Mouse (Mus musculus) cortical plate, adult 2 months (tissue): ENCODE results near the gene Sgms1.

ENCODE experiments used
- CTCF ChIP-seq: fragments of 200-500 bp; IDR thresholded peaks from 2 replicates; pipeline ENCODE4 v1.5.1; 2011; ENCODE audit warnings: mild to moderate bottlenecking, control low read depth, low read length; ENCODE audit not compliant: insufficient read depth; ENCODE audit errors: extremely low read depth
- POLR2A ChIP-seq: fragments of 200-500 bp; IDR thresholded peaks from 2 replicates; pipeline ENCODE4 v1.6.1; 2011; ENCODE audit warnings: mild to moderate bottlenecking, low read length, control low read depth; ENCODE audit not compliant: insufficient read depth; ENCODE audit errors: extremely low read depth

DNA sequence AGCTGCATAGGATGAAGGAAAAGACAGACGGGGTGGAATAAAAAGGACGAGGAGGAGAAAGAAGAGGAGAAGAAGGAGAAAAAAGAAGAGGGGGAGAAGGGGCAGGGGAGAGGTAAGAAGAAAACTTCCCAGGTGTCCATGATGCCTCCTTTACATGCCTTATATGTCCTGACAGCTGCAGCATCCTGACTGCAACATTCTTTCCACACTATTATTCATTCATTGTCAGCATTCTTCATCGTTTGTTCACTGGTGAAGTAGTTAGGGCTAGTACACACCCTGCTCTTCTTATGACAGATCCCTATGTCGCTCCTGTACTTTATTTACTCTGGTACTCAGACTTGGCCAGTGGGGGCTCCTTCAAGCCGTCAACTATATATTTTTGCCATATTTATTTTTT is 98.4 kb downstream of the Sgms1 start:
- TF ChIP-seq POLR2A (no peak), CTCF (no peak)
